Mouse (Mus musculus): ENCODE results near the gene Aff1. TPM values are rescaled to one million over a fixed set of nuclear protein-coding genes. Genes with fewer than 3 reads are reported as not detected.

Aff1 gene
- polyA plus RNA-seq, 1 experiment from 2014 or later, result 76.9 TPM

DNA sequence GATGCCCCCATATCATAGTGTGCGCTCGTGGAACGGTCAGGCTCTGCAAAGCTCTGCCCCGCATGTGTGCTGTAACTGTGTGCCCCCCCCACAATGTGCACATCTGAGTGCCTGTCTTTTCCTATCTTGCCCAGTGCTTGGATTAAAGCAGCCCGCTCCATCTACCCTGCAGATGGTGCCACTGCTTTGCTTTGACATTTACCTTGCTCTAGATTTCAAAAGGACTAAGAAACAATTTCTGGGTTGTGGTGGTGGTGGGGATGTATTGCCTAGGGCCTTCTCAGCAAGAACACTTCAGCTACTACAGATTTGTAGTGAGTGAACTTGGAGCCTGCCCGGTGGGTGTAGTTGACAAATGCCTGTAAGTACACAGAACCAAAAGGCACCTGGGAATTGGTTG lies 88.7 kb downstream of the Aff1 start:
- ChIA-PET CTCF (interaction anchor here (1.0 kb wide), 1 partner anchor 36 kb away, joined by 3 read pairs; no protein-coding TSS in a partner anchor), POLR2A (interaction anchor here (0.8 kb wide), 1 partner anchor 10 kb away, joined by 3 read pairs; no protein-coding TSS in a partner anchor)
- in situ Hi-C loops (cut with MboI; ENCODE audit: low pct_unique_long_range_greater_than_20kb), result no loop called here
- TF ChIP-seq CTCF (IDR thresholded peaks at IDR 0.05), result no peak
- DNase-seq (ENCODE audit: low read depth, low spot score) (no peak), ATAC-seq (no peak)
- H3K27me3 ChIP-seq, result no peaks in the 10 kb centered on the region

DNA sequence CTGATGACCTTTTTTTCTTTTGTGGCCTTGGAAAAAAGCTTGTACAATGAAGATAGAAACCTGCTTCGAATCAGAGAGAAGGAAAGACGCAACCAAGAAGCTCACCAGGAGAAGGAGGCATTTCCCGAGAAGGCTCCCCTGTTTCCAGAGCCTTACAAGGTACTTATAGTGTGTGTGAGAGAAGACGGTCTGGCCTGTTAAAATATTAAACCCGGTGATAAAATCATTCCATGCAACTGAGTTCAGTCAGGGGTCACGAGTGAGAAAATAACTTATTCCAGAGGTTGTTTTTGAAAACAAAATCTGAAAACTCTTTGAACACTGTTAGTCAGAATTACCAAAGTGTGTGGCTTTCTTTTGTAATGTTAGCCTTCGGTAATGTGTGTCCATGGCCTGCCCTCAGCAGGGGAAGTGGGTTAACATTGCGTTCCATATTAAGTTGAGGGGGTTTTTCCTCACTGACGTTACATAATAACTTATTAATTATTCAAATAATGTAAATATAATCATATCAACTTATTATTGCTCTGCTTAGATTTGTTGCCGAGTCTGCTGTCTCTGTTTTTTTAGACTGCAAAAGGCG lies 91.0 kb downstream of the Aff1 start:
- CTCF ChIA-PET, result interaction anchor here (0.9 to 1.5 kb wide), 3 partner anchors 9 to 44 kb away, joined by 3 to 7 read pairs (median 4); no protein-coding TSS in a partner anchor
- in situ Hi-C loops (cut with MboI; ENCODE audit: low pct_unique_long_range_greater_than_20kb), result no loop called here

DNA sequence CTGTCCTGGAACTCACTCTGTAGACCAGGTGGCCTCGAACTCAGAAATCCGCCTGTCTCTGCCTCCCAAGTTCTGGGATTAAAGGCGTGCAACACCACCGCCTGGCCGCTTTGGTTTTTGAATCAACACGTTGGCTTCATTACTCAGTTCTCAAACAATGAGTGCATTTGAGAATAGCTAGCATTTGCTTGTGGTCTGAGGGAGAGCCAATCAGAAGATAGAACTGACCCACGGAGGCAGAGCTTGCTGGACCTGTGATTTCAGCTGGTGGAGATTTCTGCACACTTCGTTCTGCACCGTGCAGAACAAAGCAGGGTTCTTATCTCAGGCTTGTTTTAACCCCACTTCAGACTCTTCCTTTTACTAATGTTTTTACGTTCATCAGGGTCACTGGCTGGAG lies 93.9 kb downstream of the Aff1 start:
- no peak for DNase-seq (ENCODE audit: low read depth, low spot score)
- no peaks in the 10 kb centered on the region for H3K27me3 ChIP-seq
- no peak for ATAC-seq
- ChIA-PET POLR2A (no interaction called here), CTCF (no interaction called here)
- in situ Hi-C loops (cut with MboI; ENCODE audit: low pct_unique_long_range_greater_than_20kb), result no loop called here
- TF ChIP-seq CTCF (IDR thresholded peaks at IDR 0.05), result no peak

More for the DNA sequence above, 91.0 kb downstream of the Aff1 start:
- DNase-seq (ENCODE audit: low read depth, low spot score) (no peak), ATAC-seq (no peak)
- no peak for TF ChIP-seq CTCF (IDR thresholded peaks at IDR 0.05)
- no peaks in the 10 kb centered on the region for H3K27me3 ChIP-seq
- POLR2A ChIA-PET, result no interaction called here

DNA sequence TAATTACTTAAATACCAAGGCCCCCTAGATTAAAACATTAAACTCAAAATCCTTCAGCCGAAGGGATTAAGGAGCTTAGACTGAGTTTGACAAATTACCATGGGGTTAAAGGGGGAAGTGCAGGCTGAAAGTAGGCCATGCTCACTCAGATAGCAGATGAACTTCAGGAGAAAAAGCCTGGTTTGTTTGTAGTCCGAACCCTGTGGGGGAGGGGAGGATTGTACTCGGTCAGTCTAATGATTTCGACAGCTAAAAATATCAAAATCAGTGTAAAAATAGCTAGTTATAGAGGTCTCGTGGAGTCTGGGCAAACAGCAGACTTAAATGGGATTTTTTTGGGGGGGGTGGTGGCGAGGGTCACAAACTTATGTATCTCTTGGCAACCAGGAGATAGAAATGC lies 96.3 kb downstream of the Aff1 start:
- no peak for TF ChIP-seq CTCF (IDR thresholded peaks at IDR 0.05)
- H3K27me3 ChIP-seq, result no peaks in the 10 kb centered on the region
- in situ Hi-C loops (cut with MboI; ENCODE audit: low pct_unique_long_range_greater_than_20kb), result no loop called here
- DNase-seq (ENCODE audit: low read depth, low spot score), result no peak
- POLR2A ChIA-PET, result interaction anchor here (1.1 kb wide), 1 partner anchor 9 kb away, joined by 3 read pairs; no protein-coding TSS in a partner anchor
- ATAC-seq, result no peak
- CTCF ChIA-PET, result interaction anchor here (1.1 to 3.9 kb wide), 6 partner anchors 9 to 108 kb away, joined by 4 to 18 read pairs (median 6); no protein-coding TSS in a partner anchor

- ChIA-PET CTCF (interaction anchor here (1.1 to 3.9 kb wide), 6 partner anchors 8 to 109 kb away, joined by 4 to 18 read pairs (median 6); no protein-coding TSS in a partner anchor), POLR2A (interaction anchor here (1.1 kb wide), 3 partner anchors 9 to 38 kb away, joined by 3 to 4 read pairs (median 4); no protein-coding TSS in a partner anchor)
- H3K27me3 ChIP-seq, result no peaks in the 10 kb centered on the region
- DNase-seq (ENCODE audit: low read depth, low spot score) (no peak), ATAC-seq (no peak)
- in situ Hi-C loops (cut with MboI; ENCODE audit: low pct_unique_long_range_greater_than_20kb), result no loop called here
- no peak for TF ChIP-seq CTCF (IDR thresholded peaks at IDR 0.05)
These were observed 96.8 kb downstream of the Aff1 start for GRCm38 (mm10) chr5:103788976-103789375.

- DNase-seq (ENCODE audit: low read depth, low spot score), result no peak
- no peaks in the 10 kb centered on the region for H3K27me3 ChIP-seq
- TF ChIP-seq CTCF (IDR thresholded peaks at IDR 0.05), result no peak
- no peak for ATAC-seq
- POLR2A ChIA-PET, result interaction anchor here (1.1 kb wide), 3 partner anchors 8 to 38 kb away, joined by 3 to 4 read pairs (median 4); no protein-coding TSS in a partner anchor
- in situ Hi-C loops (cut with MboI; ENCODE audit: low pct_unique_long_range_greater_than_20kb), result no loop called here
- CTCF ChIA-PET, result interaction anchor here (1.1 to 3.9 kb wide), 5 partner anchors 7 to 109 kb away, joined by 4 to 18 read pairs (median 5); no protein-coding TSS in a partner anchor
These were observed 97.5 kb downstream of the Aff1 start for GRCm38 (mm10) chr5:103789619-103790116.

- no peak for ATAC-seq
- in situ Hi-C loops (cut with MboI; ENCODE audit: low pct_unique_long_range_greater_than_20kb), result no loop called here
- ChIA-PET POLR2A (interaction anchor here (1.6 kb wide), 1 partner anchor 12 kb away, joined by 5 read pairs; no protein-coding TSS in a partner anchor), CTCF (interaction anchor here (1.9 kb wide), 1 partner anchor 9 kb away, joined by 4 read pairs; no protein-coding TSS in a partner anchor)
- no peak for TF ChIP-seq CTCF (IDR thresholded peaks at IDR 0.05)
- no peak for DNase-seq (ENCODE audit: low read depth, low spot score)
- no peaks in the 10 kb centered on the region for H3K27me3 ChIP-seq
These were observed 99.6 kb downstream of the Aff1 start for GRCm38 (mm10) chr5:103791741-103792140.

DNA sequence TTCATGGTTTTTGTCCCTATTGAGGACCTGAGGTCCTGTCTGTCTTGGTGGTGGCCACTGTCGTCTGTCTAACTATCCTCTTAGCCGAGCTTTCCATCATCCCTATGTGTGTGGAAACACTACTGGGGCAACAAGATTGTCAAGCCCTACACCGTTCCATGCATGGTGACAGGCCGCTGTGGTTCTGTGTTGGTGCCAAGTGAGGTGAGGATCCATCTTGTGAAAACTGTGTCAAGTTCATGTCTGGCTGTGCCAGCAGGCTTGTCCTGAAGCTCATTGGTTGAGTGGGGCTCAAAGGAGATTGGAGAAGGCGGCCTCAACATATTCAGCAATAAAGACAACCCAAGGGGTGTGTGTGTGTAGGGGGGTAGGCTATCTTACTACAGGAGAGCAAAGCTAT lies 102.9 kb downstream of the Aff1 start:
- DNase-seq (ENCODE audit: low read depth, low spot score) (no peak), ATAC-seq (no peak)
- in situ Hi-C loops (cut with MboI; ENCODE audit: low pct_unique_long_range_greater_than_20kb), result no loop called here
- H3K27me3 ChIP-seq, result no peaks in the 10 kb centered on the region
- no peak for TF ChIP-seq CTCF (IDR thresholded peaks at IDR 0.05)
- ChIA-PET POLR2A (no interaction called here), CTCF (no interaction called here)

GRCm38 (mm10) chr5:103796035-103796434 lies 103.9 kb downstream of the Aff1 start:
- ChIA-PET CTCF (no interaction called here), POLR2A (no interaction called here)
- no peak for TF ChIP-seq CTCF (IDR thresholded peaks at IDR 0.05)
- ATAC-seq (no peak), DNase-seq (ENCODE audit: low read depth, low spot score) (no peak)
- no peaks in the 10 kb centered on the region for H3K27me3 ChIP-seq
- in situ Hi-C loops (cut with MboI; ENCODE audit: low pct_unique_long_range_greater_than_20kb), result no loop called here

DNA sequence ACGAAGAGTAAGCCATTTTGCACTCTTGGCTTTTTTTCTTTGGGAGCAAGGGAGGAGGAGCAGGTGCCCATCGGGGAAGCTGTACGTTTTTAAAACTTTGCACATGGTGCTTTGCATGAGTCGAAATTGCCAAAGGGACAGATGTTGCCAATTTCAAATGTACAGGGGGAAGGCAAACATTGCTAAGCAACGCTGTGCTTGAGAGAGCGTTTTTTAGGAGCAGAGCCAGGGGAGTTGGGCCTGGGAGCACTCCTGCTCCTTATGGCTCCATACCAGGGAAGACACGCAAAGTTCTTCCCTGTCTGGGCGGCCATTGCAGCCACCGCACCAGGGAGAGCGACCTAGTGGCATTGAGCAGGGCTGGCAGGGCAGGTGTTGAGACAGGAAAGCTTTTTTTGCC lies 105.6 kb downstream of the Aff1 start:
- H3K27me3 ChIP-seq, result no peaks in the 10 kb centered on the region
- no peak for TF ChIP-seq CTCF (IDR thresholded peaks at IDR 0.05)
- POLR2A ChIA-PET, result interaction anchor here (0.6 to 1.4 kb wide), 3 partner anchors 9 to 19 kb away, joined by 3 to 5 read pairs (median 3); no protein-coding TSS in a partner anchor
- CTCF ChIA-PET, result interaction anchor here (0.7 to 1.8 kb wide), 4 partner anchors 9 to 108 kb away, joined by 3 to 7 read pairs (median 4); no protein-coding TSS in a partner anchor
- ATAC-seq, result no peak
- DNase-seq (ENCODE audit: low read depth, low spot score), result no peak
- in situ Hi-C loops (cut with MboI; ENCODE audit: low pct_unique_long_range_greater_than_20kb), result no loop called here

DNA sequence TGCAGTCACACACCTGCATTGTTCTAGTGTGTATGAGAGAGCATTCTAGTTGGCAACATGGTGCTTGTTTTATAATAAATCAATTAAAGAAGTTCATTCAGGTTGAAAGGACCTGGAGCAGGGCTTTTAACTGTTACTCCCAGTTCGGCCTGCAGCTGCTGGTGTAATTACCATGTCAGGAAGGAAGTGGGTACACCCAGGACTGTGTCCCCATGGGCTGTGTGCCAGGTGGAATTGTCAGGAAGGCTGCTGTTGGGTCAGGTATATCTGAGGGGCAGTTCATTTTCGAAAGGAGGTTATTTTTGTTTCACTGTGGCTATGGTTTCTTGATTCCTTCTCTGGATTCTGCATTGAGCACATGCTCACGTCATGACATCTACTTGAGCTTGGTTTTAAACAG lies 107.3 kb downstream of the Aff1 start:
- POLR2A ChIA-PET, result no interaction called here
- in situ Hi-C loops (cut with MboI; ENCODE audit: low pct_unique_long_range_greater_than_20kb), result no loop called here
- TF ChIP-seq CTCF (IDR thresholded peaks at IDR 0.05), result no peak

More for the DNA sequence above, 107.3 kb downstream of the Aff1 start:
- ATAC-seq, result no peak
- CTCF ChIA-PET, result interaction anchor here (1.5 to 1.8 kb wide), 2 partner anchors 10 to 15 kb away, joined by 7 to 18 read pairs; no protein-coding TSS in a partner anchor
- no peaks in the 10 kb centered on the region for H3K27me3 ChIP-seq
- no peak for DNase-seq (ENCODE audit: low read depth, low spot score)
